ENCODE assay signal across 1 mouse cellular context in the genomic region with DNA sequence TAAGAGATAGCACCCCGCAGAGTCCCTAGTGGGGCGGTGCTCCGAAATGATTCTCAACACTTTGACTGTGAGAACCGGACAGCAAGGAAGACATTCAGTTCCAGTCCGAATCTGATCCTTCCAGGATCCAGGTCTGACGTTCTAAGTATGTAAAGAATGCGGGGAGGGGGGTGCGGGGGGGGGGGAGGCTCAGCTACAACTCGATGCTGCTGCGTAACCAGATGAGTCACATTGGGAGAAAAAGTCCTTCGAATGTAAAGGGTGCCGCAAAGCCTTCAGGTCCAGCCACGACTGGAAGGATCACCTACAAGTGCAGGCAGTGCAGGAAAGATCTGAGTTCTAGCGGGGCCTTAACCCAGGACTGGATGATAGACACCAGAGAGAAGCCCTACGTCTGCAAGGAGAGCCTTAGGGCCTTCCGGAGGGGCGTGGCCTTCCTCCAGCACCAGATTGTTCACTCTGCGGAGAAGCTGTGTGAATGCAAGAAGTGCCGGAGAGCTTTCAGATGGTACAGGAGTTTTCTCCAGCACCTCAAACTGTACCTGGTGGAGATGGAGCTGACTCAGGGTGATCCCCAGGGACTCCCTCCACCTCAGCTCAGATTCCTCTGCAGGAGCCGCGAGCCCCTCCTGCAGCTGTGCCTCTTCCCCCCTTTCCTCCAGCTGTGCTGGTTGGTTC.
TF ChIP-seq lines count a peak whose summit lies in the region.

No protein-coding gene starts in this region.

TF ChIP-seq in CH12.LX, 34 proteins besides CTCF, POLR2A, EP300 and RAD21 (continued from another document):
- TF ChIP-seq ZMIZ1 (IDR thresholded peaks at IDR 0.05; ENCODE audit: low read depth, low read length), result no peak
- no peak for TF ChIP-seq RCOR1 (conservative IDR thresholded peaks at IDR 0.05; ENCODE audit: low read depth, low read length)
- TF ChIP-seq ETS1 (conservative IDR thresholded peaks at IDR 0.05; ENCODE audit: low read depth, low read length), result no peak
- TF ChIP-seq ZNF384 (IDR thresholded peaks at IDR 0.05; ENCODE audit: low read depth, low read length), result no peak
TF ChIP-seq in CH12.LX: peak in this region for 0.
